Mouse (Mus musculus) fat pad, adult 2 months (tissue): ENCODE data around the gene Apol7a.
"Not testable (repeated sequence)": the region's sequence is repeated elsewhere in the genome, so short reads cannot be mapped to it uniquely, and the experiment has no call there.

Experiments
- DNase-seq: peaks from one replicate; pipeline ENCODE4 v3.0.0-alpha.2; 2011; ENCODE audit warnings: low read depth, low spot score; ENCODE audit errors: extremely low read depth

The Apol7a gene

GRCm38 (mm10) chr15:77399027-77399426 is at the start of gene Apol7a:
Gene Apol7a, minus strand, starts transcription at chr15:77399110.
- not testable (repeated sequence) for DNase-seq

- not testable (repeated sequence) for DNase-seq
These were observed 48.5 kb upstream of the Apol7a start, which contains the start of gene Apol7b for GRCm38 (mm10) chr15:77447392-77447791. Gene Apol7b, minus strand, starts transcription at chr15:77447492.

GRCm38 (mm10) chr15:77445668-77446067 is 46.8 kb upstream of the Apol7a start:
- DNase-seq = not testable (repeated sequence)

DNA sequence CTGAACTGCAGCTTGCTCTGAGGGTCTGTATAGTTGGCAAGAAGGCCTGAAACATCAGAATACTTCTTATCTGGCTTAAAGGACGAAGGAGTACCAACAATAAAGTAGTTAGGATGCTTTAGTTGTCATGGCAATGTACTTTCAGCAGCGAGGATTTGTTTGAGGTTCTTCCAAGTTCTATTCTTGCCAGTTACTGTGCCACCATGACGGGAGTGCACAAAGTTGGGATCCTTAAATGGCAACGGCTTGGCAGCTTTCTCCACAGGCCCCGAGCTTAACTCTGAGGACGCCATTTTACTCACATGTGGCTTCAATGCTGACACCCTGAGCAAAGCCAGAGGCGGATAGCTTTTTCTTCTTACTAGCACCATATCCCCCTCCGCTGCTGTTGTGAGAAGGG is 45.8 kb upstream of the Apol7a start:
- DNase-seq = not testable (repeated sequence)

DNA sequence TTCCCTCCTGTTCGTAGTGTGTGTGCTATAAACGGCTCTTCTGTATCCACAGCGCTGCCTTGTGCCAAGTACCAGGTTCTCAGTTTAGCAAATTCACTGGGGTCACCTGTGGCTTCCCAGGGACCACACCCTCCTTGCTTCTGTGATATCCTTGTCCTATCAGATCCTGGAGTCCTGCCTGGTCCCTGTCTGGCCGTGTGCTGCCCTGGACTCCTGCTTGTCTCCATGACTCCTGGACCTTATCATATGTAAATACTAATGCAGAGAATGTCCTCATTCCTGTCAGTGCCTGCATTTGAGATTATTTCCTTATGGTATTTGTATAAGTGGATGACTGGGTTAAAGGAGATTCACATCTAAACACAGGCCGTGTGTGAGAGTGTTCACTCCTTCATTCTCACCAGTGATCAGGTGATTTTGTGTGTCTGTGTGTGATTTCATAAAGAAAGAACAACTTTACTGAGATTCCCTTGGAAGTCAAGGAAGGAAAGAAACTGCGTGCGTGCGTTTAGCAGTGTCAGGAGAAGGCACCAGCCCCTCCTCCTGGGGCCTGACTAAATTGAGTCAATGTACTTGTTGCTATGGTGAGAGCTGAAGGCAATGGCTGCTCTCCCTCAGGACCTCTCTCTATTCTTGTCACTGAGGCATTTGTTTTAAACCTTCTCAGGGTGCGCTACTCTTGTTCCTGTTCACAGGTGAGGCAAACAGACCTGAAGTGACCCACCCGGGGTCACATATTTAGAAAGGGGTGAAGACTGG is 30.0 kb upstream of the Apol7a start:
- not testable (repeated sequence) for DNase-seq

DNA sequence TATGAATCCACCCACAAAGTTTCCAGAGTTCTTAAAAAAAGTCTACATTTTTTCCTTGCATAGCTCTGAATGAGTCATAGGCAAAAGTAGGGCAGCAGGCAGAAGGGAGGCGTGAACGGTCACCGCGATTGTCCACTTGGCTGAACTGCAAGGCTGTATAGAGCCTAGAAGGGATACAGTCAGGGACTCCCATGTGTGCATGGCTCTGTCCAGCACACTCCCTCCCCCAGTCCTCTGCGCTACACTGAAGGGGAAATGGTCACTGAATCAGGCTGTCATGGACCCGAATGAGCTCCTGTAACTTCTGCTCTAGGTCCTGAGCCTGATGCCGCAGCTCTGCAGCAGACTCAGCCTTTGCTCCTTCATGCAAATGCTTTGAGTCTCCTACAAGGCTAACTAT is 24.0 kb upstream of the Apol7a start:
- DNase-seq = not testable (repeated sequence)

GRCm38 (mm10) chr15:77419657-77420056 is 20.7 kb upstream of the Apol7a start:
- not testable (repeated sequence) for DNase-seq

GRCm38 (mm10) chr15:77416655-77417333 is 17.9 kb upstream of the Apol7a start:
- not testable (repeated sequence) for DNase-seq

GRCm38 (mm10) chr15:77415653-77416052 is 16.7 kb upstream of the Apol7a start:
- not testable (repeated sequence) for DNase-seq

GRCm38 (mm10) chr15:77412695-77413094 is 13.8 kb upstream of the Apol7a start:
- not testable (repeated sequence) for DNase-seq

- not testable (repeated sequence) for DNase-seq
These were observed 12.1 kb upstream of the Apol7a start, which contains the start of gene Apol9a for GRCm38 (mm10) chr15:77411035-77411434. Gene Apol9a, minus strand, starts transcription at chr15:77411135.

DNA sequence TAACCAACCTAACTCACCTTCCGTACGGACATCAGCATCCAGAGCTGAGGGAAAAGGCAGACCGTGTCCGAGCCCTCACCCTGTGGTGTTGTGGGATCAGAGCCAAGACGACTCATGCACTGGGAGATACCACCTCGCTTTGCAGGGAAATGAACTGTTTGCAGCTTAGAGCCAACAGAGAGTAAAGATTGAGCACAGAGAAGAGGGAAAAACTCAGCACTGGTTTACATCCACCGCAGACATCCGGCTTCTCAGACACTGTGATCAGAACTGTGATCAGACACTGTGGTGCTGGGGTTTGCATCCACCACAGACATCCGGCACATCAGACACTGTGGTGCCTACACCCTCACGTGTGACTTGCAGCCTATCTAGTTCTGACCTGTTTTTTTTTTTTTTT is 7.5 kb upstream of the Apol7a start:
- DNase-seq = not testable (repeated sequence)

- DNase-seq = not testable (repeated sequence)
These were observed 1.3 kb downstream of the Apol7a start for GRCm38 (mm10) chr15:77397450-77398132.

GRCm38 (mm10) chr15:77393832-77394231 is 5.1 kb downstream of the Apol7a start:
- DNase-seq = not testable (repeated sequence)

GRCm38 (mm10) chr15:77387462-77387861 is 11.4 kb downstream of the Apol7a start:
- DNase-seq = no peak

DNA sequence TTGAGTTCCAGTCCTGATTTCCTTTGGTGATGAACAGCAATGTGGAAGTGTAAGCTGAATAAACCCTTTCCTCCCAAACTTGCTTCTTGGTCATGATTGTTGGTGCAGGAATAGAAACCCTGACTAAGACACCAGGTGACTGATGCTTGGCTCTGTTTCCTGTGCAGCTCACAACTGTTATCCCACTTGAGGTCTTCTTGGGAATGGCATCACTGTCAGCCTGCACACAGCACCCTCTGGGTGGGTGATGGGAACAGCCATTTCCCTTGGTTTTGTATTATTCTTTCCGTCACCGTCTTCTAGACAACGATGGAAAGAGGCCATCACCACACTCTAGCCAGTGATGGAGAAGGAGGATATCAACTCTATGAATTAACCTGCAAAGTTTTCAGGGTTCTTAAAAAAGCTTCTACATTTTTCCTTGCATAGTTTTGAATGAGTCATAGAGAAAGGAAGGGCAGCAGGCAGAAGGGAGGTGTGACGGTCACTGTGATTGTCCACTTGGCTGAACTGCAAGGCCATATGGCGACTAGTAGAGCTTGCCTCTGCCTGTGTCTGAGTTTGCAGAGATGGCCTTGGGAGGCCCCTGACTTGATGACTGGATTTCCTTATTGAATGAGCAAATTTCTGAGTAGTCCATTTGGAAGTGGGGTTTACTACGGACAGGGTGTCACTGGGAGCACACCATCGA is 14.4 kb downstream of the Apol7a start:
- no peak for DNase-seq

DNA sequence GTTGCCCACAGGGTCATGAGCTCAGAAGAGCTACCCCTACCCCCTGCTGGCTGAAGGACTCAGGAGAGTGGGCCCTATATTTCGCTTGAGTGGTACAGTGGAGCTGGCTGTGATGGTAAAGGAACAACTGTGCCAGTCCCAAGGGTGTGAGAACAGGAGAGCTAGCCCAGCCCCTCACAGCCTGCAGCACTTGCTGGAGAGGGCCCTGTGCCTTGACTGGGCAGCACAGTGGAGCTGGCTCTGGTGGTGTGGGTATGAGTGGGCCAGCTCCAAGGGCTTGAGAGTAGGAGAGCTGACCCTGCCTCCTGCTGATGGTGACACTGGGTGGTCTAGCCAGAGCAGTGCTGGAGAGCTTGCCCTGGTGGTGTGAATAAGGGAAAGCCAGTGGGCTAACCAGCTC is 16.0 kb downstream of the Apol7a start:
- DNase-seq = no peak

- no peak for DNase-seq
These were observed 16.5 kb downstream of the Apol7a start for GRCm38 (mm10) chr15:77382271-77382850.

DNA sequence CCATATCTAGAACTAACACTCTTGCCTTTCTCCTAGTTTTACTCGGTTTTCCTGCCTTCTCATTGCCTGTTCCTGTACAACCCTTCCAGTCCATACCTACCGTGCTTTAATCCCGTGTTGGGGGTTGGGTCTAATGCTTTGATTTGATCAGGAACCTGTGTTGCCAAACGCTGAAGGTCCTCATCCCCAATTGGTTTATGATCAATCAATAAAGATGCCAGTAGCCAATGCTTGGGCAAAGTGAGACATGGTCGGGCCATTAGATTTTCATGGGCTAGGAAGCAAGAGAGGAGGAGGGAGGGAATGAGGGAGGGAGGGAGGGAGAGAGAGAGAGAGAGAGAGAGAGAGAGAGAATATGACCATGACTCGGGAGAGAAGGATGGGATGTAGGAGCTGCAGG is 17.4 kb downstream of the Apol7a start:
- DNase-seq = no peak

DNA sequence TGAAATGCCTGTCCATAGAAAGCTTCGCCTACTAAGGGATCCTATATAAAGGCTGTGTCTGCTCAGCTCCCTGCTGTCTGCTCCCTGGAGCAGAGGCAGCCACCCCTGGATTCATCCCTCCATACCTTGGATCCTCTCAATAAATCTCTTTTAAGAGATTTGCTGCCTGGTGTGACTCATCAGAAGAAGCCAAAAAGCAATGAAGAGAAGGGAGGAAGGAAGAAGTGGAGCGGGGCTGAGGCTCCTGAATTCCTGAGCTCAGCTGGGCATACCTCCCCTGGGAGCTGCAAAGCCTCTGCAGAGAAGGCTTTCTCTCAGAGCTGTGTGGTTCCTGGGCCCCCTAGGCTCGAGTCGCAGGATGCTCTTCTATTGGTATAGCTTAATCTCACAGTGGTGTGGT is 19.0 kb downstream of the Apol7a start:
- no peak for DNase-seq

DNA sequence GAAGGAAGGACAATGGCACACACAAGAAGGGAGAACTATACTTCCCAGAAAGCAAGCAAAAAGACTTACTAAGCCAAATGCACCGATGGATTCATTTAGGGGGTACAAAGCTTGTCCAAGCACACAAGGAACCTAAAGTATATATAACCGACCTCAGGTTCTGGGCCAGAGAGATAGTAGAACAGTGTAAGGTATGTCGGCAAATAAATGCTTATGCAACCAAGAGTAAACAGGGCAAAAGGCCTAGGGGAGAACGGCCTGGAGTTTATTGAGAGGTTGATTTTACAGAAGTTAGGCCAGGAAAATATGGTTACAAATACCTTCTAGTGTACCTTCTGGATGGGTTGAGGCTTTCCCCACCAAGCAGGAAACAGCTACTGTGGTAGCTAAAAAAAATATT is 21.5 kb downstream of the Apol7a start:
- no peak for DNase-seq
